Mouse (Mus musculus) forebrain, embryonic 12.5 days (tissue): ENCODE results near the gene C1rb. TPM values are rescaled to one million over a fixed set of nuclear protein-coding genes. Genes with fewer than 3 reads are reported as not detected.
"Not testable (repeated sequence)": the region's sequence is repeated elsewhere in the genome, so short reads cannot be mapped to it uniquely, and the experiment has no call there.

Experiments used
- ATAC-seq: fragments of 200-750 bp; cut with Nextera tagmentation; 2 replicates; pipeline ENCODE4 v1.8.0; 2017; ENCODE audit warnings: moderate TSS enrichment; ENCODE audit not compliant: low FRiP score
- H3K27ac ChIP-seq: fragments of 300-500 bp; sonication (generic); 2 replicates; pipeline ENCODE4 v1.5.1; 2016; ENCODE audit warnings: mild to moderate bottlenecking
- H3K27me3 ChIP-seq: fragments of 300-500 bp; sonication (generic); 2 replicates; pipeline ENCODE4 v1.6.1; 2016; ENCODE audit warnings: mild to moderate bottlenecking
- H3K36me3 ChIP-seq: fragments of 300-500 bp; sonication (generic); replicated peaks from 2 replicates; pipeline ENCODE4 v1.6.1; 2016; ENCODE audit warnings: mild to moderate bottlenecking
- H3K4me1 ChIP-seq: fragments of 300-500 bp; sonication (generic); 2 replicates; pipeline ENCODE4 v1.6.1; 2016
- H3K4me2 ChIP-seq: fragments of 300-500 bp; sonication (generic); 2 replicates; pipeline ENCODE4 v1.6.1; 2016; ENCODE audit warnings: mild to moderate bottlenecking, moderate library complexity
- H3K4me3 ChIP-seq: fragments of 300-500 bp; sonication (generic); replicated peaks from 2 replicates; pipeline ENCODE4 v1.5.1; 2016; ENCODE audit warnings: mild to moderate bottlenecking
- H3K9ac ChIP-seq: fragments of 300-500 bp; sonication (generic); 2 replicates; pipeline ENCODE4 v1.6.1; 2016; ENCODE audit warnings: mild to moderate bottlenecking
- H3K9me3 ChIP-seq: fragments of 300-500 bp; sonication (generic); 2 replicates; pipeline ENCODE4 v1.6.1; 2016
- WGBS: fragments of 180-500 bp; shearing (Covaris S2); methylation state at CpG from one replicate; pipeline ENCODE4 v1.1.7; 2016; 5-methylcytosine and 5-hydroxymethylcytosine counted together
- polyA plus RNA-seq: library from polyadenylated mRNA; unstranded; fragments of >200 nt; fragmentation: Nextera tagmentation; extraction: Ambion mirVana; gene quantifications from 2 replicates; pipeline ENCODE4 v1.2.1, GENCODE M21; 2016

The C1rb gene
- not detected in 2 replicates for polyA plus RNA-seq

GRCm38 (mm10) chr6:124570026-124570425 is at the start of gene C1rb:
TSS of gene C1rb (plus strand) at chr6:124570294.
- no peak for ATAC-seq
- 2% methylated on average over 8 of the region's 8 CpGs for WGBS
- H3K4me2 ChIP-seq: 0 out of 2 replicates have a peak within 1 kb of the TSS, but pooled peaks have one; percentile 19

GRCm38 (mm10) chr6:124522082-124522481 is 48.0 kb upstream of the C1rb start:
- not testable (repeated sequence) for H3K36me3 ChIP-seq, H3K27me3 ChIP-seq, H3K4me3 ChIP-seq, H3K27ac ChIP-seq, H3K4me1 ChIP-seq, H3K4me2 ChIP-seq, ATAC-seq, H3K9me3 ChIP-seq, H3K9ac ChIP-seq
- WGBS: 82% methylated on average over 7 of the region's 7 CpGs

More at GRCm38 (mm10) chr6:124570026-124570425, at the start of gene C1rb:
- Histone ChIP-seq H3K4me3 (no peak within 1 kb of the TSS), H3K4me1 (no peaks in the 10 kb centered on the region), H3K9me3 (no peaks in the 10 kb centered on the region), H3K27me3 (no peaks in the 10 kb centered on the region), H3K36me3 (no peaks in the 10 kb centered on the region), H3K9ac (no peak within 1 kb of the TSS), H3K27ac (no peak within 1 kb of the TSS)

- H3K27ac ChIP-seq: no peak overlapping the region
- no peaks in the 10 kb centered on the region for H3K27me3 ChIP-seq
- no peaks in the 10 kb centered on the region for H3K4me1 ChIP-seq
- no peaks in the 10 kb centered on the region for H3K9me3 ChIP-seq
- H3K9ac ChIP-seq: no peak overlapping the region
- 79% methylated on average over 3 of the region's 3 CpGs for WGBS
- no peak overlapping the region for H3K4me2 ChIP-seq
- H3K36me3 ChIP-seq: no peaks in the 10 kb centered on the region
- ATAC-seq: no peak
- H3K4me3 ChIP-seq: no peak overlapping the region
These were observed 42.2 kb upstream of the C1rb start for GRCm38 (mm10) chr6:124527881-124528280.

GRCm38 (mm10) chr6:124531077-124531476 is 39.0 kb upstream of the C1rb start:
- H3K4me1 ChIP-seq: no peaks in the 10 kb centered on the region
- H3K9me3 ChIP-seq: no peaks in the 10 kb centered on the region
- no peak for ATAC-seq
- H3K4me3 ChIP-seq: no peak overlapping the region
- H3K4me2 ChIP-seq: no peak overlapping the region
- no peak overlapping the region for H3K9ac ChIP-seq
- H3K27me3 ChIP-seq: no peaks in the 10 kb centered on the region
- no peaks in the 10 kb centered on the region for H3K36me3 ChIP-seq
- 88% methylated on average over 8 of the region's 8 CpGs for WGBS
- H3K27ac ChIP-seq: no peak overlapping the region

GRCm38 (mm10) chr6:124536125-124536829 is 33.8 kb upstream of the C1rb start:
- H3K9me3 ChIP-seq, H3K36me3 ChIP-seq, H3K27ac ChIP-seq, H3K4me1 ChIP-seq, H3K4me2 ChIP-seq, H3K4me3 ChIP-seq, H3K27me3 ChIP-seq, H3K9ac ChIP-seq, ATAC-seq: not testable (repeated sequence)
- 81% methylated on average over 8 of the region's 8 CpGs for WGBS

- not testable (repeated sequence) for H3K27ac ChIP-seq, H3K4me1 ChIP-seq, H3K9ac ChIP-seq, H3K4me2 ChIP-seq, H3K27me3 ChIP-seq, H3K4me3 ChIP-seq, H3K9me3 ChIP-seq, ATAC-seq, H3K36me3 ChIP-seq
- 79% methylated on average over 2 of the region's 2 CpGs for WGBS
These were observed 28.9 kb upstream of the C1rb start for GRCm38 (mm10) chr6:124541176-124541575.

- not testable (repeated sequence) for H3K9me3 ChIP-seq, ATAC-seq, H3K4me2 ChIP-seq, H3K4me3 ChIP-seq, H3K27ac ChIP-seq, H3K36me3 ChIP-seq, H3K9ac ChIP-seq, H3K4me1 ChIP-seq, H3K27me3 ChIP-seq
- WGBS: 10% methylated on average over 1 of the region's 1 CpGs
These were observed 27.8 kb upstream of the C1rb start, which contains the start of gene C1s1 for GRCm38 (mm10) chr6:124542284-124542683. TSS of gene C1s1 (minus strand) at chr6:124542359.

GRCm38 (mm10) chr6:124544466-124544865 is 25.6 kb upstream of the C1rb start:
- H3K9me3 ChIP-seq: no peaks in the 10 kb centered on the region
- 89% methylated on average over 5 of the region's 6 CpGs for WGBS
- H3K9ac ChIP-seq: no peak overlapping the region
- H3K4me2 ChIP-seq: no peak overlapping the region
- H3K36me3 ChIP-seq: no peaks in the 10 kb centered on the region
- H3K27me3 ChIP-seq: no peaks in the 10 kb centered on the region
- H3K4me3 ChIP-seq: no peak overlapping the region
- no peaks in the 10 kb centered on the region for H3K4me1 ChIP-seq
- H3K27ac ChIP-seq: no peak overlapping the region
- ATAC-seq: no peak

GRCm38 (mm10) chr6:124545425-124545824 is 24.7 kb upstream of the C1rb start:
- H3K9me3 ChIP-seq: peaks cover 1% of the 10 kb centered on the region; the same call in 1 of the 2 replicates
- H3K4me2 ChIP-seq: no peak overlapping the region
- H3K4me3 ChIP-seq: no peak overlapping the region
- no peaks in the 10 kb centered on the region for H3K27me3 ChIP-seq
- no peaks in the 10 kb centered on the region for H3K4me1 ChIP-seq
- H3K27ac ChIP-seq: no peak overlapping the region
- ATAC-seq: no peak
- H3K9ac ChIP-seq: no peak overlapping the region
- WGBS: 68% methylated on average over 2 of the region's 2 CpGs
- no peaks in the 10 kb centered on the region for H3K36me3 ChIP-seq

- WGBS: 81% methylated on average over 3 of the region's 3 CpGs
- H3K9me3 ChIP-seq, H3K36me3 ChIP-seq, H3K27ac ChIP-seq, ATAC-seq, H3K27me3 ChIP-seq, H3K4me3 ChIP-seq, H3K4me2 ChIP-seq, H3K9ac ChIP-seq, H3K4me1 ChIP-seq: not testable (repeated sequence)
These were observed 22.1 kb upstream of the C1rb start for GRCm38 (mm10) chr6:124547979-124548378.

- Histone ChIP-seq H3K4me1 (no peaks in the 10 kb centered on the region), H3K9ac (no peak overlapping the region), H3K4me2 (no peak overlapping the region), H3K27me3 (no peaks in the 10 kb centered on the region), H3K9me3 (peaks cover 9% of the 10 kb centered on the region; the same call in 1 of the 2 replicates), H3K27ac (no peak overlapping the region), H3K4me3 (no peak overlapping the region), H3K36me3 (no peaks in the 10 kb centered on the region)
- no peak for ATAC-seq
- 84% methylated on average over 3 of the region's 3 CpGs for WGBS
These were observed 21.0 kb upstream of the C1rb start for GRCm38 (mm10) chr6:124549023-124549550.

GRCm38 (mm10) chr6:124552766-124553165 is 17.3 kb upstream of the C1rb start:
- Histone ChIP-seq H3K27me3 (no peaks in the 10 kb centered on the region), H3K4me1 (no peaks in the 10 kb centered on the region), H3K9me3 (peaks cover 9% of the 10 kb centered on the region; the same call in 1 of the 2 replicates), H3K27ac (no peak overlapping the region), H3K4me2 (no peak overlapping the region), H3K36me3 (no peaks in the 10 kb centered on the region), H3K4me3 (no peak overlapping the region), H3K9ac (no peak overlapping the region)
- 72% methylated on average over 22 of the region's 22 CpGs for WGBS
- ATAC-seq: no peak

GRCm38 (mm10) chr6:124555956-124556355 is 14.1 kb upstream of the C1rb start:
- H3K36me3 ChIP-seq, H3K27me3 ChIP-seq, H3K4me2 ChIP-seq, H3K4me3 ChIP-seq, H3K4me1 ChIP-seq, H3K9ac ChIP-seq, ATAC-seq, H3K27ac ChIP-seq, H3K9me3 ChIP-seq: not testable (repeated sequence)
- 77% methylated on average over 2 of the region's 2 CpGs for WGBS
